Mouse (Mus musculus) embryo, embryonic 11.5 days (tissue): ENCODE data around the gene Popdc2.

ENCODE experiments used
- DNase-seq: peaks from one replicate; pipeline ENCODE4 v3.0.0-alpha.2; 2012; ENCODE audit warnings: low read depth, low spot score

Popdc2 gene

DNA sequence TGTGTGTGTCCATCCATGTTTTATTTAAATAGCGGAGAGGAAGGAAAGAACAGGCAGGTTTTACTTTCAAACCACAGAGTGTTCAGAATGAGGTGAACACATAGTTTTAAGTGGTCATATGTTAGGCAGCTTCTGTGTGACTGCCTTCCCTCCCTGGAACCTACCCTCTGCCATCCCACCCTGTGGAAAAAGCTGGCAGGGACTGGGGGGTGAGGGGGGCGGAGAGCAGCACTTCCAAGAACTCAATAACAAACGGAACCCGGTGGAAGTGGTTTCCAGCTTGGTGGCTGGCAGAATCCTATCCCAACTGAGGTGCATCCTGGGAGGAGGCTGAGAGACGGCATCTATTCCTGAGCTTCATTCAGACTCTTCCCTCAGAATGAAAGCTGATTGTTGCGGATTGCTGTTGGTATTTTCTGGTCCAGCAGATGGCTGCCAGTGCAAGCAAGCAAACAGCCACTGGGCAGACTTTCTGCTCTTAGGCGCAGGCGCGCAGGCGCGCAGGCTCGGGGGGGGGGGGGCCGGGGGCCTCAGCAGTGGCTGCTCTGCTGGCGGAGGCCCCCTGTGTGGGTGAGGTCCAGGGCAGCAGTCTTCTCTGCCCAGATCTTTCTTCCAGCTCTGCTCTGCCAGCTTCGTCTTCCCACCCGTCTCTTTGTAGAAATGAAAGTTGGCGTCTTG is 14.3 kb downstream of the Popdc2 start:
- DNase-seq: no peak

DNA sequence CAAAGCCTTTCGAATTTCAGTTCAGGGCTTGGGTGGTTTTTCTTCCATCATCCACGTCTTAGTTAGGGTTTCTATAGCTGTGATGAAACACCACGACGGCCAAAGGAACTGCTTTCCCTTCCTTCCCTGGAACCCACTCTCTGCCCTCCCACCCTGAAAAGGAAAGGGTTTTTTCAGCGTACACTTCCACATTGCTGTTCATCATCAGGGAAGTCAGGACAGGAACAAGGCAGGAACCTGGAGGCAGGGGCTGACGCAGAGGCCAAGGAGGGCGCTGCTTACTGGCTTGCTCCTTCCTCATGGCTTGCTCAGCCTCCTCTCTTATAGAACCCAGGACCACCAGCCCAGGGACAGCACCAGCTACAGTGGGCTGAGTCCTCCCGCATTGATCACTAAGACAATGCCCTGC is 14.8 kb downstream of the Popdc2 start:
- DNase-seq: no peak

DNA sequence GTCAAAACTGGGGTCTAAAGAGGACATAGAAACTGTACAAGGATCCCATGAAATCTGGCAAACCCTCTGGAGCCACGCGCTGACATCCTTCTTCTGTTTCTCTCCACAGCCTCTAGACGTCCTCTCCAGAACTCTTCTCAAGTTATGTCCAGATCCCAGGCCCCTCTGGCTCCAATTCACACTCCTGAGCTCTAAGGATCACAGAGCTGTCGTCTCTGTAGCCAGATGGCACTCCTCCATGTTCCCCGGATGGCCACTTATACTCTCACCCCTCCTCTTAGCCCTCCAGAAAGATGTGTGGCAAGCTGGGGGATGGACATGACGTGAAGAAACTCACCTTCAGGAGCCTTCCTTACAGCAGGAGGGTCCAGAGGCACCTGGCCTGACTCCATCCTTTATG is 15.5 kb downstream of the Popdc2 start:
- no peak for DNase-seq

DNA sequence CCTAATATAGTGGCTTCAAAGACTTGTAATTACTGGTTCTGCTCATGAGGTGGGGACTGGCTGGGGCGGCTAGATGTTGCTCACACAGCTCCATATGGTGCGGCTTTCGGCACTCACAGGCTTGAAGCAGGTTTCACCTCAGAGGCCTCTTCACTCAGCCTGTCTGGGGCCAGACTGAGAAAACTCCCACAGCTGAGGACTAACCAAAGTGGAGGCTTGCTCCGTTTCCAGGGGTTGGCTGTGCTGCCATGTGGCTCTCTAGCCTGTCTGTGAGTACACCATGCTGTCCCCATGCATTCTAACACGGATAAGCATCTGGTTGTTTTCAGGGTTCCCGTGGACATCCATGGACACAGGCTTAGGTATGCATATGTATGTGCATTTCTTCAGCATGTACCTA is 16.6 kb downstream of the Popdc2 start:
- no peak for DNase-seq

DNA sequence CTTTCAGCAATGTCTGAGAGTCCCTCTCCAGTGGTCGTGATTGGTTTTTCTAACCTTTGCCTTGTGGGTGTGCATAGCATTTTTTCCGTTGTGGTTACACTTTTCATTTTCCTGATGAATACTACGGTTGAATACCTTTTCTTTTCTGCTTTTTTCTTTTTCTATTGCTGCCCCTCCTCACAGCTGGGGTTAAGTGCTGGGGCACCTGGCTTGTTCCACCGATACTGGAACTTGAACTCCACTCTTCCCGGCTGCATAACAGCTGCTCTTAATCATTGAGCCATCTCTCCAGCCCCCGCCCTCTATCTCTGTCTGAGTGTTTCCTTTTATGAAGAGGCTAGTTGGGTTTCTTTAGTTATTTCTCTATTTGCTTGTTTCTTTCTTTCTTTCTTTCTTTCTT is 17.1 kb downstream of the Popdc2 start:
- no peak for DNase-seq

DNA sequence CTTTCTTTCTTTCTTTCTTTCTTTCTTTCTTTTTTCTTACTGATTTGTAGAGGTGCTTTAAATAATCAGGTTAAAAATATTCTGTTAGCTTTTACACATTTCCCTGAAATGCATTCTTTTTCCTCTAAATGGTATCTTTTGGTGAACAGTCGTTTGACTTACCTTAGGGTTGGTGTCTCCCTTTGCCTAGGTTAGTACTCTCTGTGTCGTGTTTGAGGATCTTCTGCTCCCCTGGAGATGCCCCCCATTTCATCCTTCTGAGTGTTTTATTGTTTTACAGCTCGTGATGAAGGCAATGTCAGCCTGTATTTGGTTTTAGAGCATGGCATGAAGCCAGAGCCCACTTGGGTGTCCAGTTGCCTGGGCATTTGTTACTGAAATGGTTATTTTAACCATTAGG is 17.5 kb downstream of the Popdc2 start:
- DNase-seq: no peak

DNA sequence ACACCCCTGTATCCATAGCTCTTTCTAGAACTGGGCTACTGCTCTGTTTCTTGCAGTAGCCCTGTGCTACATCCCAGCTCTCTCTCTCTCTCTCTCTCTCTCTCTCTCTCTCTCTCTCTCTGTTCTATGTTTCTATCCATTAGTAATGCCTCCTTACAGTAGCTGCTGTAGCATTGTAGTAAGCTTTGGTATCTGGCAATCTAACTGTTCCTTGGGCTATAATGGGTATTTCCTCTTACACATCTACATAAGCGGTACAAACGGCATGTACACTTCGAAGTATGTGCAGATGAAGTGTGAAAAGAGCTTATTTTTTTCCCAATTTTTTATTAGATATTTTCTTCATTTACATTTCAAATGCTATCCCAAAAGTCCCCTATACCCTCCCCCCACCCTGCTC is 17.9 kb downstream of the Popdc2 start:
- DNase-seq: no peak

DNA sequence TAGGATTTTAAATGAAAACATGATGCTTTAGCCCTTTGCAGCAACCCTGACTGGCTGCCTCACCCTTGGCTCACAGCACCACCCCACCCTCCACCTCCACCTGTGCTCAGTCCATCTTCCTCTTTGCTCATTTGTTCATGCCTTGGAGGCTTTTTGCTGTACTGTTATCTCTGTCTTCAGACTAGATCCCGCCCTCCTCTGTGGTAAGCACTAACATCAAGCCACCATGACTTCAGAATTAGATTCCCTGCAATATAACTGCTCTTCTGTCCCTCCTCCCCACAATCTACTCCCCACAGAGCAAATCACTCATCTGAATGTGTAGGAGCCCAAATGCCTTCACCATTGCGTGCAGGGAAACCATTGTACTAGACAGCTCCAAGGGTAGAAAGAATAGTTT is 21.7 kb downstream of the Popdc2 start:
- no peak for DNase-seq

DNA sequence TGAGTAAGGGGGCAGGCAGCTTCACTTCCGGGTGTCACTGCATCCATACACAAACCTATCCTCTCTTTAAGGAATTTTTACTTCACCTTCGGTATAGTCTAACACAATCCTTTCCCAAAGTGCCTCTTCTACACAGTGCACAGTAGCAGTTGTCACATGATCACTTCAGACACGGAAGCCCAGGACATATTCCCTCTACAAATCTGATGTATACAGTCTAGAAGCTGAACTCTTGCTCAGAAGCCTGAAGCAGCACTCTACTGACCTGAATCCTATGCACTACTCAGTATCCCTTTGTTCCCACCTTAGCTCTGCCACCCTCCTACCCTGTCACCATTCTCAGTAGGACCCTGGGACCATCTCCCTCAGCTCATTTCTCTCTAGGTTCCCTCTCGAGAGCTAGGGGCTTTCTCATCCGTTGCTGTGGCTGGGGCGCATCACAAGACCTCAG is 23.2 kb downstream of the Popdc2 start:
- DNase-seq: no peak

DNA sequence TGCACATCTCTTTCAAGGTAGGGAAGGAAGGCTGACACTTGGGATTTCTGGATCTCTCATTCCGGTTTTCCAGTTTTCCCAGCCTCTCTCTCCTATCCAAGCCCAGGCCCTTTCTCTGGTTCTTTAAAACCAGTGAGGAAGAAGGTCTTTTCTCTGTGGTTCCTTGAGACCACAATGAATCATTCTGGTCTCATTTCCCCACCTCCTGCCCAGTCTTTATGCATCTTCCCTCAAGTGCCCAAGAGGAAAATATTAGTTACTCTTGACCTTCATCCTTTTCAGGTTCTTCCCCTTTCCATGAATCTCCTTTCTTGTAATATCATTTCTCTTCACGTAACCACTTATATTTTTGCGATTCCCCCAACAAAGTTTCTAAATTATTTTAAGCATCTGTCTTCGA is 23.7 kb downstream of the Popdc2 start:
- DNase-seq: no peak

DNA sequence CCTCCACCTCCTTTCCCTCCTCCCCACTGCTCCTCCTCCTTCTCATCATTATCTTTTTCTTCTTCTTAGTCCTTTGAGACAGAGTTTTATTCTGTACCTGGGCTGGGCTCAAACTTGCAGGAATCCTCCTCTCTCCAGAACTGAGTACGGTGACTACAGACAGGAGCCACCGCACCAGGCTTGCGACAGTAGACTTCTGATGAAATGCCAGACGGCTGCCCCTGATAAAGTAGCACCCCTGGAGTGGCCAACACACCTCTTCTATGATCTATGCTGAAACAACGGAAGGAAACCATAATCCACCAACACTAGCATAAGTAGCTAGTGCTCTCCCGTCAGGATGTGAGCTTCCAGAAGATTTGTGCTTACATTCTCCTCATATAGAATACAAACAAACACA is 25.4 kb downstream of the Popdc2 start:
- no peak for DNase-seq

DNA sequence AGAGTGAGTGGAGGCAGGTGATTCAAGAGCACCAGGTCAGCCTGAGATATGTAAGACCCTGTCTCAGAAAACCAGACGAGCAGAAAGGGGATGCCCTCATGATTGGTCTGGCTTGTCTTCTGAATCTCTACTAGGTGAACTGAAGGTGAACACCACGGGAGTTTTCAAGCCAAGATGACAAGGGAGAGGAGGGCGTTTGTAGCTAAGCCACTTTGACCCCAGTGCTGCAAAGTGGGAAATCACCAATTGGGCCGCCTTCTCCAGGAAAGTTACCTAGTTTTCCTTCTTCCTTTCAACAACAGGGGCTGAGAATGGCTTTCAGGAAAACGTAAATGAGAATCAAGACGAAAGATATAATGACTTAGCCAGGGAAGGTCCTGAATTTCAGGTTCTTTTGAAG is 26.7 kb downstream of the Popdc2 start:
- no peak for DNase-seq

DNA sequence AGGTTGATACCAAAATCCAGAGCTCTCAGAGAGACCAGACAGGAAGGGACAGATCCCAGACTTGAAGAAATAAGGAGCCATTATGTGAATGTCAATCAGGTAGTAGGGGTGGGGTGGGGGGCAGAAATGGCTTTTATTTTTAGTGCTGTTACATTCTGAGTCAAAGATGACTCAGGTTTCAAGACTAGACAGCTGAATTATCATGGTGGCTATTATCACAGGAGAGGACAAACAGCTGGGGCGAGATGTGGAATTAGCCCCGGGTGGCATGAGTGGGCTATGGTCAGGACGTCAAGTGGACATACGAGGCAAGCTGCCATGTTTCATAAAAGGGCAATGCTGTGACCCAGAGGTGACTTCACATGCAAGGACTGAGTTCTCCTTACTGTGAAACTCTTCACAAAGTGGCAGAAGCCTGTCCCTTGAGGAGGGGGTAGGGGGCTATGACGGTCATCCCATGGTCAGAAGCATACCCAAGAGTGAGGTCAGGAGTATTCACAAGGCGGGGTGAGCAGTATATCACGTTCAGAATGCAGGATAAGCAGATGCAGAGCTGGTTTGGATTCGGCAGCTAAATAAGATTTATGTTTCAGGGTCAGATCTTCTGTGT is 27.4 kb downstream of the Popdc2 start:
- no peak for DNase-seq

DNA sequence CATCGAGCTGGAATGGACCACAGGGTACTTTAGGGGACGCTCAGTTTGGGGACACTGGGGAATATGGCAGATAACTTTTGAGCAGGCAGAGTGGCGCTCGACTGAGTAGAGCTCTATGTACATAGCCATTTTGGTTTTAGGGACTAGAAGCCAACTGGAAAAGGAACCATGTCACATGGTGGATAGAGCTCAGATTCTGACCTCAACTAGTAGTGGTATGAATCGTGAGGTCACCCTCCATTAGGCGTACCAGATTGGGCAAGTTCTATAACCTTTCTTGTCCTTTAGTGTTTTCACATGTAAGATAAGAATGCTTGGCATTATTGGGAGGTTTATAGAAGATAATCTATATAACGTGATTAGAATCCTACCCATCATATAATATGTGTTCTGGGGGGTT is 28.3 kb downstream of the Popdc2 start:
- DNase-seq: no peak

DNA sequence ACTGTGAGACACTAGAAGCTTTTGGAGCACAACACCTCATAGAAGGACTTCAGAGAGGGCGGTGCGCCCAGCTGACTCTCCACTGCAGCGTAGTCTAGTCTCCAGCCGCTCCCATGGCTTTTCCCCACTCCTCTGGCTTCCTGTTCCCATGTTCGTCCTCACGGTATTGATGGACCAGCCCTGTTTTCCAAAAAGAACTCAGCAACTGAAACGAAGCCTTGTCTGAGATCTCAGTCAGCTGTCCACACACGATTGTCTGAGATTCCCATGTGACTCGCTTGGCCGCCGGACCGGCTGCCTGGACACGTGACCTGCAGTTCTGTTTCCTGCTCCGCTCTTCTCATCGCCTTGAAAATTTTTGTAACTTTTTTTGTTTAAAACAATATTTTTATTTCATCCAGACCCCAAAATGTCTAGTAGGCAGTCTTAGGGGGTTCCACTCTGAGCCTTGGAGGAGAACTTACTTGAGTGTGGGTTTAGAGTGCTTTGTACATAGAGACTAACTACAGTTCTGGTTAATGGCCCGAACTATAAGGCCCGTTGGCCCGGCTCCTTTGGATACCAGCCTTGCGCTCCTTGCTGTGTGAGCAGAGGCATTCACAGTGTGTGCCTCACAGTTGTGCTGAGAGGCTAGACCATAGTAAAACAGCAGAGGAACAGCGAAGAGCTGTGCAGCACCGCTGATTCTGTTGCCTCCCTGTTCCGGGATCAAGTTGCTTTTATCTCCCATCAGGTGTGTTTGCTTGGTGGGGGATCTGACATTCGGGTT is 30.3 kb downstream of the Popdc2 start:
- no peak for DNase-seq

DNA sequence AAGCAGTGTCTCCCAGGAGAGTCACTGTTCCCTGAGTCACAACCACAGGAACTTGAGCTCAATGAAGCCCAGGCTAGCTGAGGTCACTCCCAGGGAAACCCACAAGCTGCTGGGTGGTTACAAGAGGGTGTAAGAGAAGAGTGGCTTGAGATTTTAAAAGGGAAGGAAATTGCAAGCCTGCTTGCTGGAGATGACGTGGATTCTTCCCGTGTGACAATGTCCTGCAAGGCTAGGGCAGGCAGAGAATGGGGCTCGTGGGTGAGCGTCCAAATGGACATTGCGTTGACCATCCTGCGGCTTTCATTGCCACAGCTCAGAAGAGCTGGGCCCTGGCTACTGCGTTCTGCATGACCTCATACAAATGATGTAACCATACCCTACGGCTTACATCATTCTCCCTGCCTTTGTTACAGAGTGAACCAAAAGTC is 32.2 kb downstream of the Popdc2 start:
- DNase-seq: no peak

DNA sequence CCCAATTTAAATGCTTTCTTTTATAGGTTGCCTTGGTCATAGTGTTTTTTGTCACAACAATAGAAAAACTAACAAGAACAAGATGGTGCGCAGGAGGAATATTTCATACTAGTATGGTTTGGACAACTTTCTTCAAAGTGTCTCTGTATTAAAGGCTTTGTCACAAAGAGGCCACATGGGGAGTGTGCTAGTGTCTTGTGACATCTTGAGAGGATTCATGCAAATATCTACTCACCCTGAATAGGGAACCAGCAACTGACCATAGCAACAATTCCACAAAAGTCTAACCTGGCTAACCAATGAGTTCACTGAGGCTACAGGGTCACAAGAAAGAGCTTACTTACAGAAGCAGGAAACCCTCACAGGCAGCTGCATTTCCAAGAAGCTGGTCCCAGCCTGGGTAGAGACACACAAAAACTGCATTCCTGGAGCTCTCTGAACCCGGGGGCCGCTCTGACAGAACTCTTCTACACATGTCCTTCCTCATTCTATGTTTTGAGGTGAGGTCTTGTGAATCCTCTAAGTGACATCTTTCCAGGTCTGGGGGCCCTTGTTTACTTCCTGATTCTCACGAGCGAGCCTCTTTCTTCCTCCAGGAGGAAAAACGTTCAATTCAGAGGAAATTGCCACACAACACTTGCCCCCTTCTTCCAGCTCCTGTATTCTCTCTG is 33.2 kb downstream of the Popdc2 start:
- DNase-seq: no peak

DNA sequence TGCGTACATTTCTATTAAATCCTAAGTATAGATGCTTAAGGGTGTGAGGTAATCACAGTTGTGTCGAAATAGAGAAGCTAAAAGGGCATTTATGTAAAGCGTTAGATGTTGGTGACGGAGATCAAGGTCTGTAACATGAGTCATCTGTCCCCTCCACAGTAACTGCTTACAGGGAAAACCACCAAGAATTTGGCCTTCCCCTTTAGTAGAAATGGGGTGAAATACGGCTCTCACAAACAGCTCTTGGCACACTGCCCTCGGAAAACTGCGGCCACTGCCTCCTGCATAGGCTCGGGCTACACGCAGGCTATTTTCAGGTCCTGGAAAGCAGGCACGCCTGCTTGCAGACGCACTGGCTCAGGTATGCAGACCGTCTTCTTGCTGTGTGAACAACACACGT is 34.1 kb downstream of the Popdc2 start:
- DNase-seq: no peak

DNA sequence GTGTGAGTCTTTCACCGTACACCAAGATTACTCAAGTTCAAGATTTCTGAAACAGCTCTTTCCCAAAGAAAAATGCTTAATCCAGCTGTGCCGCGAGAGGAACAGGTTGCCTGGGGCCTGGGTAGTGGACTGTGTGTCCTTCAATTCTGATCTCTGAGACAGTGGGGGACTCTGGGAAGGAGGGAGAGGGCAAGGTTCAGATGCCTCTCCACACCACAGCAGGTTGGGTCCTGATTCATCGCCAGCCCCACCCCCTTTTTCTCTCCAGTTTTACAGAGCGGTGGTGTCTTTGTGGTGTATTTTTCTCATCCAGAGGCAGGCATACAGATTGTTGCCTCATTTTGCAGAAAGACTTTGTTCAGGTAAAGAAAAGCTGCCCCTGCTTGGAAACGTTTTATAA is 36.3 kb downstream of the Popdc2 start:
- DNase-seq: no peak

DNA sequence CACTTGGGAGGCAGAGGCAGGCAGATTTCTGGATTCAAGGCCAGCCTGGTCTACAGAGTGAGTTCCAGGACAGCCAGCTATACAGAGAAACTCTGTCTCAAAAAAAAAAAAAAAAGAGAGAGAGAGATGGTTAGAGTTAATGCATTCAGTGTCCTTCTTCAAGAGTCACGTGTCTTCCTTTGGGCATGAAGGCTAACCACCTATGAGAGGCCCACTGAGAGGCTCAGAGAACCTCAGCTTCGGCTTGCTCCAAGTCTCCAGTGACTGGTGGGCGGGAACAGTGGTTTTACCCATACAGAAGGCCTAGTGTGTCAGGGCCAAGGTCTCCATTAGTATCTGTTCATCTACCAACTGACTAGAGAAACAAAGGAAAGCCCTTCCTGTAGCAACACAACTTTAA is 37.1 kb downstream of the Popdc2 start:
- no peak for DNase-seq

DNA sequence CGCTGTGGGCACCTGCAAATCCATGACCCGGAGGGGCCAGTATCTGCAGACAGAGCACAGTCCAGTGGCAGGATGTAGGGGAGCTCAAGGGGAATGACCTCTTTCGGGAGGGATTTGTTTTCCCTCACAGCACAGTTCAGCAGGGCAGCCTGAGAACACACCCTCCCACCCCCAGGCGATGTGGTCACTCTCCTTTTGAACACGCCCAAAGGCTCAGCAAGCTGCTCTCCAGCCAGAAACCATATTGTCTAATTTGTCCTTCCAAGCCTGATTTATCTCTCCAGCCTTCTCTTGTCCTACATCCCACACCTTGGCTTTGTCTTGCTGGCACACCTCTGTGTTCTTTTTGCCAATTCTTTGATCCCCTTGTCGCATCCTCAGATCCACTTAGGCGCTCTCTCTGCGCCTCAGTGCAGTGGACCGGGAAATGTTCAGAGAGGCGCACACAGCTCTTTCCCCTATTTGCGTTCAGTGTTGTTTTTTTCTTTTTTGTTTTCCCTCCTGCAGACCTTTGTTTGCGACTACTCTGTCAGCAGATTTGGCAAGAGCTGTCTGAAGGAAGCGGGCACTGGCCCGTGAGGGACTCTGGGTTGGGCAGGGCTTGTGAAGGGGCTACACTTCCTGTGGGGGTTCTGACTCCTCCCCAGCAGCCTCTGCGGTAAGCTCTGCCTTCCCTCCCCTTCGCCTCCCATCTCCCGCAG is 37.7 kb downstream of the Popdc2 start:
- no peak for DNase-seq
